Mouse (Mus musculus) myocyte (in vitro differentiated cells): ENCODE measurements around the gene Gm38100. TPM values are rescaled to one million over a fixed set of nuclear protein-coding genes. Genes with fewer than 3 reads are reported as not detected.

ENCODE experiments used
- H3K27me3 ChIP-seq: one replicate; pipeline ENCODE4 v1.6.1; 2011; ENCODE audit not compliant: control insufficient read depth, insufficient read depth, insufficient read length
- H3K36me3 ChIP-seq: one replicate; pipeline ENCODE4 v1.6.1; 2011; ENCODE audit not compliant: control insufficient read depth, insufficient read depth
- H3K4me2 ChIP-seq: one replicate; pipeline ENCODE4 v1.6.1; 2011; ENCODE audit warnings: low read depth, control low read depth
- H3K4me3 ChIP-seq: one replicate; pipeline ENCODE4 v1.5.1; 2011; ENCODE audit warnings: mild to moderate bottlenecking, control low read depth, moderate library complexity
- H3K79me2 ChIP-seq: one replicate; pipeline ENCODE4 v1.6.1; 2011; ENCODE audit not compliant: control insufficient read depth, insufficient read depth
- H3ac ChIP-seq: one replicate; pipeline ENCODE4 v1.6.1; 2011; ENCODE audit not compliant: control insufficient read depth, insufficient read length
- CEBPB ChIP-seq: IDR thresholded peaks from 2 replicates; pipeline ENCODE4 v1.6.1; 2011; ENCODE audit warnings: mild to moderate bottlenecking, moderate library complexity; ENCODE audit not compliant: poor library complexity, insufficient read depth, severe bottlenecking
- E2F4 ChIP-seq: IDR thresholded peaks from one replicate; pipeline ENCODE4 v1.6.1; 2011; ENCODE audit warnings: mild to moderate bottlenecking, control low read depth, moderate library complexity; ENCODE audit not compliant: insufficient read depth
- MAX ChIP-seq: IDR thresholded peaks from one replicate; pipeline ENCODE4 v1.6.1; 2011; ENCODE audit warnings: low read depth, mild to moderate bottlenecking, control low read depth
- MYOD1 ChIP-seq, 3 experiments: IDR thresholded peaks; one replicate each; pipeline ENCODE4 v1.6.1; 2011; ENCODE audit warnings: control low read depth in 2 of 3, low read depth in 2 of 3, mild to moderate bottlenecking in 2 of 3, moderate library complexity in 1 of 3; ENCODE audit not compliant: insufficient read length in 2 of 3, control insufficient read depth in 1 of 3
- MYOG ChIP-seq, 3 experiments: IDR thresholded peaks; one replicate each; pipeline ENCODE4 v1.6.1; 2011; ENCODE audit warnings: control low read depth in 2 of 3, low read depth in 2 of 3, mild to moderate bottlenecking in 2 of 3; ENCODE audit not compliant: insufficient read length in 2 of 3, control insufficient read depth in 1 of 3, insufficient read depth in 1 of 3
- POLR2A ChIP-seq: IDR thresholded peaks from one replicate; pipeline ENCODE4 v1.6.1; 2011; ENCODE audit warnings: low read depth, mild to moderate bottlenecking, control low read depth, moderate library complexity; ENCODE audit not compliant: insufficient read length
- POLR2AphosphoS2 ChIP-seq: IDR thresholded peaks from one replicate; pipeline ENCODE4 v1.6.1; 2011; ENCODE audit warnings: low read depth, control low read depth; ENCODE audit not compliant: insufficient read length
- REST ChIP-seq: IDR thresholded peaks from one replicate; pipeline ENCODE4 v1.6.1; 2011; ENCODE audit warnings: mild to moderate bottlenecking, control low read depth, moderate library complexity; ENCODE audit not compliant: insufficient read depth, insufficient read length
- SRF ChIP-seq: IDR thresholded peaks from one replicate; pipeline ENCODE4 v1.6.1; 2011; ENCODE audit warnings: low read depth; ENCODE audit not compliant: control insufficient read depth, insufficient read length
- TCF12 ChIP-seq: IDR thresholded peaks from one replicate; pipeline ENCODE4 v1.6.1; 2011; ENCODE audit warnings: mild to moderate bottlenecking, control low read depth; ENCODE audit not compliant: poor library complexity, insufficient read depth, severe bottlenecking
- TCF3 ChIP-seq: IDR thresholded peaks from one replicate; pipeline ENCODE4 v1.6.1; 2011; ENCODE audit warnings: low read depth, control low read depth; ENCODE audit not compliant: insufficient read length
- USF1 ChIP-seq: IDR thresholded peaks from one replicate; pipeline ENCODE4 v1.6.1; 2011; ENCODE audit warnings: low read depth, mild to moderate bottlenecking, control low read depth, moderate library complexity
- polyA plus RNA-seq: library from polyadenylated mRNA; unstranded; fragments of >200 nt; fragmentation: generic; extraction: Trizol; gene quantifications from one replicate; pipeline ENCODE4 v1.2.1, GENCODE M21; 2012; ENCODE audit warnings: missing spikeins

The Gm38100 gene
- polyA plus RNA-seq, 1 experiment = not detected

GRCm38 (mm10) chr1:175883398-175883797 lies 36.7 kb upstream of the Gm38100 start:
- H3K36me3 ChIP-seq = no peaks in the 10 kb centered on the region
- no peak overlapping the region for H3K4me2 ChIP-seq
- no peaks in the 10 kb centered on the region for H3K27me3 ChIP-seq
- no peak overlapping the region for H3K4me3 ChIP-seq
- H3K79me2 ChIP-seq = peaks cover 4% of the 10 kb centered on the region
- no peak for TF ChIP-seq POLR2A
- TF ChIP-seq TCF3 = no peak
- no peak for TF ChIP-seq TCF12
- no peak for TF ChIP-seq MYOG (IDR thresholded peaks at IDR 0.05; ENCODE audit: control insufficient read depth in 1 of 3, insufficient read depth in 1 of 3, insufficient read length in 2 of 3, low read depth in 2 of 3)
- TF ChIP-seq MYOD1 (IDR thresholded peaks at IDR 0.05; ENCODE audit: control insufficient read depth in 1 of 3, insufficient read length in 2 of 3, low read depth in 2 of 3) = no peak
- TF ChIP-seq USF1 = no peak
- no peak for TF ChIP-seq POLR2AphosphoS2
- TF ChIP-seq CEBPB = no peak
- no peak for TF ChIP-seq MAX
- no peak for TF ChIP-seq SRF
- TF ChIP-seq REST = no peak
- TF ChIP-seq E2F4 = no peak
- no peak overlapping the region for H3ac ChIP-seq

- Histone ChIP-seq H3K4me2 (no peak overlapping the region), H3K79me2 (no peaks in the 10 kb centered on the region), H3K36me3 (no peaks in the 10 kb centered on the region), H3K4me3 (no peak overlapping the region), H3K27me3 (no peaks in the 10 kb centered on the region), H3ac (no peak overlapping the region)
- TF ChIP-seq REST (no peak), POLR2A (no peak)
Measured at GRCm38 (mm10) chr1:175893263-175893662, 26.9 kb upstream of the Gm38100 start.

- H3K4me2 ChIP-seq = no peak overlapping the region
- H3K36me3 ChIP-seq = no peaks in the 10 kb centered on the region
- no peak overlapping the region for H3ac ChIP-seq
- no peaks in the 10 kb centered on the region for H3K79me2 ChIP-seq
- no peaks in the 10 kb centered on the region for H3K27me3 ChIP-seq
- no peak for TF ChIP-seq MYOG (IDR thresholded peaks at IDR 0.05; ENCODE audit: control insufficient read depth in 1 of 3, insufficient read depth in 1 of 3, insufficient read length in 2 of 3, low read depth in 2 of 3)
- TF ChIP-seq POLR2A = no peak
- H3K4me3 ChIP-seq = no peak overlapping the region
Measured at GRCm38 (mm10) chr1:175893726-175894125, 26.4 kb upstream of the Gm38100 start.

- Histone ChIP-seq H3K4me2 (no peak overlapping the region), H3ac (no peak overlapping the region), H3K4me3 (no peak overlapping the region), H3K79me2 (no peaks in the 10 kb centered on the region), H3K36me3 (no peaks in the 10 kb centered on the region), H3K27me3 (no peaks in the 10 kb centered on the region)
- no peak for TF ChIP-seq TCF3
- no peak for TF ChIP-seq E2F4
- no peak for TF ChIP-seq TCF12
- no peak for TF ChIP-seq CEBPB
- TF ChIP-seq POLR2AphosphoS2 = no peak
- no peak for TF ChIP-seq POLR2A
- TF ChIP-seq MYOD1 (IDR thresholded peaks at IDR 0.05; ENCODE audit: control insufficient read depth in 1 of 3, insufficient read length in 2 of 3, low read depth in 2 of 3) = no peak
- no peak for TF ChIP-seq SRF
- no peak for TF ChIP-seq REST
- TF ChIP-seq USF1 = no peak
- no peak for TF ChIP-seq MAX
- no peak for TF ChIP-seq MYOG (IDR thresholded peaks at IDR 0.05; ENCODE audit: control insufficient read depth in 1 of 3, insufficient read depth in 1 of 3, insufficient read length in 2 of 3, low read depth in 2 of 3)
Measured at GRCm38 (mm10) chr1:175911207-175911606, 8.9 kb upstream of the Gm38100 start.

- H3ac ChIP-seq = no peak overlapping the region
- H3K4me2 ChIP-seq = no peak overlapping the region
- no peak overlapping the region for H3K4me3 ChIP-seq
- H3K79me2 ChIP-seq = no peaks in the 10 kb centered on the region
- no peaks in the 10 kb centered on the region for H3K27me3 ChIP-seq
- TF ChIP-seq CEBPB (no peak), POLR2AphosphoS2 (no peak), MYOG (IDR thresholded peaks at IDR 0.05; ENCODE audit: control insufficient read depth in 1 of 3, insufficient read depth in 1 of 3, insufficient read length in 2 of 3, low read depth in 2 of 3) (no peak), TCF3 (no peak), MAX (no peak), MYOD1 (IDR thresholded peaks at IDR 0.05; ENCODE audit: control insufficient read depth in 1 of 3, insufficient read length in 2 of 3, low read depth in 2 of 3) (no peak), SRF (no peak)
- no peaks in the 10 kb centered on the region for H3K36me3 ChIP-seq
Measured at GRCm38 (mm10) chr1:175912038-175912437, 8.1 kb upstream of the Gm38100 start.
